Mouse (Mus musculus): ENCODE measurements around the gene Sec14l3. TPM values are rescaled to one million over a fixed set of nuclear protein-coding genes. Genes with fewer than 3 reads are reported as not detected.
"Not testable (repeated sequence)": the region's sequence is repeated elsewhere in the genome, so short reads cannot be mapped to it uniquely, and the experiment has no call there.

The Sec14l3 gene
- polyA plus RNA-seq, 1 experiment = not detected

GRCm38 (mm10) chr11:4113496-4113895, 48.9 kb downstream of the Sec14l3 start:
- H3K4me1 ChIP-seq (ENCODE audit: control insufficient read depth, insufficient read depth, insufficient read length, low read length) = peaks cover 33% of the 10 kb centered on the region
- H3K4me3 ChIP-seq (ENCODE audit: low read depth, low read length) = no peak overlapping the region
- no peak for TF ChIP-seq POLR2A (IDR thresholded peaks at IDR 0.05; ENCODE audit: low read depth, low read length)
- no peak for TF ChIP-seq CTCF (IDR thresholded peaks at IDR 0.05; ENCODE audit: extremely low read depth, insufficient read length, insufficient replicate concordance, low read depth, low read length)
- H3K27ac ChIP-seq (ENCODE audit: insufficient read depth, low read depth, low read length) = peak overlapping the region; percentile 29; the same call in 1 of the 2 replicates
- H3K36me3 ChIP-seq (ENCODE audit: control insufficient read depth, insufficient read depth, low read length) = peaks cover 17% of the 10 kb centered on the region
- 76% methylated on average over 4 of the region's 4 CpGs for WGBS
- H3K27me3 ChIP-seq (ENCODE audit: control insufficient read depth, insufficient read depth, low read length) = no peaks in the 10 kb centered on the region

GRCm38 (mm10) chr11:4113970-4114369, 49.3 kb downstream of the Sec14l3 start:
- no peak for TF ChIP-seq POLR2A (IDR thresholded peaks at IDR 0.05; ENCODE audit: low read depth, low read length)
- TF ChIP-seq CTCF (IDR thresholded peaks at IDR 0.05; ENCODE audit: extremely low read depth, insufficient read length, insufficient replicate concordance, low read depth, low read length) = no peak
- Histone ChIP-seq H3K4me1 (ENCODE audit: control insufficient read depth, insufficient read depth, insufficient read length, low read length) (peaks cover 35% of the 10 kb centered on the region), H3K4me3 (ENCODE audit: low read depth, low read length) (no peak overlapping the region), H3K27me3 (ENCODE audit: control insufficient read depth, insufficient read depth, low read length) (no peaks in the 10 kb centered on the region), H3K36me3 (ENCODE audit: control insufficient read depth, insufficient read depth, low read length) (peaks cover 14% of the 10 kb centered on the region), H3K27ac (ENCODE audit: insufficient read depth, low read depth, low read length) (no peak overlapping the region)
- WGBS = 86% methylated on average over 6 of the region's 6 CpGs

- H3K36me3 ChIP-seq (ENCODE audit: control insufficient read depth, insufficient read depth, low read length); H3K27ac ChIP-seq (ENCODE audit: insufficient read depth, low read depth, low read length); H3K27me3 ChIP-seq (ENCODE audit: control insufficient read depth, insufficient read depth, low read length); H3K4me3 ChIP-seq (ENCODE audit: low read depth, low read length): not testable (repeated sequence)
- 91% methylated on average over 6 of the region's 6 CpGs for WGBS
- peaks cover 36% of the 10 kb centered on the region for H3K4me1 ChIP-seq (ENCODE audit: control insufficient read depth, insufficient read depth, insufficient read length, low read length)
Measured at GRCm38 (mm10) chr11:4114541-4114940, 49.9 kb downstream of the Sec14l3 start.

- no peak overlapping the region for H3K27ac ChIP-seq (ENCODE audit: insufficient read depth, low read depth, low read length)
- H3K4me1 ChIP-seq (ENCODE audit: control insufficient read depth, insufficient read depth, insufficient read length, low read length) = peaks cover 36% of the 10 kb centered on the region
- 74% methylated on average over 4 of the region's 4 CpGs for WGBS
- H3K4me3 ChIP-seq (ENCODE audit: low read depth, low read length) = no peak overlapping the region
- peaks cover 3% of the 10 kb centered on the region; the same call in 1 of the 2 replicates for H3K36me3 ChIP-seq (ENCODE audit: control insufficient read depth, insufficient read depth, low read length)
- no peaks in the 10 kb centered on the region for H3K27me3 ChIP-seq (ENCODE audit: control insufficient read depth, insufficient read depth, low read length)
- TF ChIP-seq CTCF (IDR thresholded peaks at IDR 0.05; ENCODE audit: extremely low read depth, insufficient read length, insufficient replicate concordance, low read depth, low read length) = no peak
- no peak for TF ChIP-seq POLR2A (IDR thresholded peaks at IDR 0.05; ENCODE audit: low read depth, low read length)
Measured at GRCm38 (mm10) chr11:4115407-4115806, 50.8 kb downstream of the Sec14l3 start.

- H3K4me3 ChIP-seq (ENCODE audit: low read depth, low read length) = peak overlapping the region; percentile 78
- TF ChIP-seq CTCF (IDR thresholded peaks at IDR 0.05; ENCODE audit: extremely low read depth, insufficient read length, insufficient replicate concordance, low read depth, low read length) (no peak), POLR2A (IDR thresholded peaks at IDR 0.05; ENCODE audit: low read depth, low read length) (no peak)
- peaks cover 28% of the 10 kb centered on the region for H3K4me1 ChIP-seq (ENCODE audit: control insufficient read depth, insufficient read depth, insufficient read length, low read length)
- 0 out of 2 replicates have a peak, but pooled peaks cover 1% of the 10 kb centered on the region for H3K36me3 ChIP-seq (ENCODE audit: control insufficient read depth, insufficient read depth, low read length)
- WGBS = 27% methylated on average over 11 of the region's 11 CpGs
- H3K27ac ChIP-seq (ENCODE audit: insufficient read depth, low read depth, low read length) = peak overlapping the region; percentile 22; the same call in 1 of the 2 replicates
- H3K27me3 ChIP-seq (ENCODE audit: control insufficient read depth, insufficient read depth, low read length) = no peaks in the 10 kb centered on the region
Measured at GRCm38 (mm10) chr11:4116458-4117141, 52.0 kb downstream of the Sec14l3 start.

GRCm38 (mm10) chr11:4117372-4118071, 52.9 kb downstream of the Sec14l3 start:
- H3K36me3 ChIP-seq (ENCODE audit: control insufficient read depth, insufficient read depth, low read length) = 0 out of 2 replicates have a peak, but pooled peaks cover 1% of the 10 kb centered on the region
- TF ChIP-seq CTCF (IDR thresholded peaks at IDR 0.05; ENCODE audit: extremely low read depth, insufficient read length, insufficient replicate concordance, low read depth, low read length) (peak; percentile 25; the same call in 1 of the 2 replicates), POLR2A (IDR thresholded peaks at IDR 0.05; ENCODE audit: low read depth, low read length) (no peak)
- peak overlapping the region; percentile 78 for H3K4me3 ChIP-seq (ENCODE audit: low read depth, low read length)
- peak overlapping the region; percentile 75 for H3K27ac ChIP-seq (ENCODE audit: insufficient read depth, low read depth, low read length)
- H3K4me1 ChIP-seq (ENCODE audit: control insufficient read depth, insufficient read depth, insufficient read length, low read length) = peaks cover 23% of the 10 kb centered on the region
- H3K27me3 ChIP-seq (ENCODE audit: control insufficient read depth, insufficient read depth, low read length) = no peaks in the 10 kb centered on the region
- WGBS = 12% methylated on average over 3 of the region's 3 CpGs

Measured in small intestine, adult 2 months (tissue).